Mouse (Mus musculus) kidney, adult 2 months (tissue): ENCODE measurements around the gene Gzmk.

Source experiments
- CTCF ChIP-seq: fragments of 200-500 bp; conservative IDR thresholded peaks from 2 replicates; pipeline ENCODE4 v1.5.1; 2011; ENCODE audit warnings: low read depth, mild to moderate bottlenecking, control low read depth, low read length, moderate library complexity, mixed read lengths; ENCODE audit not compliant: insufficient read depth, insufficient read length
- POLR2A ChIP-seq: fragments of 200-500 bp; IDR thresholded peaks from one replicate; pipeline ENCODE4 v1.6.1; 2011; ENCODE audit warnings: low read depth, low read length, control low read depth

DNA sequence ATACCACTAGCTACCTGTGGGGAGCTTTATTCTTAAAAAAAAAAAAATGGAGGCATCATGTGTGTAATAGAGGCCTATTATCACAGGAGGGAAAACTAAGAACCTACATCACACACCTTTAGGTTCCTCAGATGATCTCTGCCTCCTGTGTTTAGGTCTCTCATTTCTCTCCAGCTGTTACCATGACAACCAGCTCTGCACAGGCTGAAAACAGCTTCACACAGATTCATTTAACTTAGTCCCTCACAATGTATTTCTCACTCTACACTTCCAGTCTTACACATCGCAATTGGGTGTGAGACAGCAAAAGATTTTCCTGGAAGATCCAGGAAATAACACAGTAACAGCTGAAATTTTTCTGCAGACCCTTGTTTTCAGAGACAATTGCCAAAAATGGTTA, 95.7 kb downstream of the Gzmk start:
- TF ChIP-seq CTCF, result no peak
- TF ChIP-seq POLR2A, result no peak
